Mouse (Mus musculus): ENCODE results near the gene Slit1.
A peak's percentile ranks its signal among the peaks of the same experiment; 100 is the strongest.

Gene Slit1

DNA sequence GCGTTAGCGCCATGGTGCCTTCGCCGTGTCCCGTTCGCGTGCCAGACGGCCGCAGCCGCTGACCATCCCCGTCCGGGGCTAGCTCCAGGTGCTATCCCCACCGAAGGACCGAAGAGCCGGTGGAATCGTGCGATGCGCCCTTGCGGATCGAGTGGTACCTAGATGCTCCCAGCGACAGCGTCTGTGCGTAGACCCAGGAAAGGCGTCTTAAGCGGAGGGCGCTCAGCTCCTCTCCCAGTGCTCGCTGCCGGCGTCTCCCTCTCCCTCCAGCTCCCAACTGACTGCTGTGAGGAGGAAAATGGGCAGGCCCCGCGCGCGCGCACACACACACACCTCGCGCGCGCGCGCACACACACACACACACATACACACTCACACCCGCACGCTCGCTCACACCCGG lies at the start of gene Slit1:
Gene Slit1 (minus strand): TSS at position 270 of the 400 bp plus-strand sequence.
- DNase-seq (ENCODE audit: low spot score in 2 of 2), result peak in 1 of 2 experiments; percentile 30

GRCm38 (mm10) chr19:41792934-41793486 lies 49.5 kb upstream of the Slit1 start:
- DNase-seq (ENCODE audit: low spot score in 2 of 2), result no peak

GRCm38 (mm10) chr19:41791384-41791783 lies 47.9 kb upstream of the Slit1 start:
- no peak for DNase-seq (ENCODE audit: low spot score in 2 of 2)

- DNase-seq (ENCODE audit: low spot score in 2 of 2), result no peak
These were observed 45.9 kb upstream of the Slit1 start for GRCm38 (mm10) chr19:41789110-41789961.

DNA sequence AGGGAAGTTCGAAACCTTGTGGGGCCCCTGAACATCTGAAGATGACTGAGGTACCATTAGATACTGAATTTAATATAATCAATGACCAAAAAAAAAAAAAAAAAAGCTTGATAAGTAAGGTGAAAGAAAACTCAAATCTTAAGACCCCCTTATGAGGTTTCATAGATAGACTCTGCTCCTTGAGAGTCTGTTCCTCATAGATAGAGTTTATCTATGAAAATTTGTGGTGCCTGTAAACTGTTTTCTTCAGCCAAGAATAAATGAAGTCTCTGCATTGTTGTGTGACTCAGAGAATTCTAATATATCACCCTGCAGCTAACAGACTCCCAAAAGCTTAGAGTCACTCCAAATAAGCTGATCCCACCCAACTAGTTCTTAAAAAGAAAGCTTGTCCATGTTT lies 43.4 kb upstream of the Slit1 start:
- DNase-seq (ENCODE audit: low spot score in 2 of 2), result no peak

DNA sequence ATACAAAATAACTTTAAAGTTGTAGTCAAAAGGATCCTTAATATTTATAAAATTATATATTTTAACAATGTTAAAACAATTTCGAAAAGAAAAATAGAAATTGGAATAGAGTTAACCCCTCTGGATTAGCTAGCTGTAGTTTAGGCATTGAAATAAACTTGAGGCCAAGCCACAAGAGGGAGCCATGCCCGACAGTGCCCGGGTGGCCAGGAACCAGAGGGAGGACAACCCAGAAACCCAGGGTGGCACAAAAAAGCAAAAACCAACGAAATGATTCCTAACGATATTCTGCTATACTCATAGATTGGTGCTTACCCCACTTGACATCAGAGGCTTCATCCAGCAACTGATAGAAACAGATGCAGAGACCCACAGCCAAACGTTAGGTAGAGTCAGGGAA lies 34.0 kb upstream of the Slit1 start:
- DNase-seq (ENCODE audit: low spot score in 2 of 2), result no peak

GRCm38 (mm10) chr19:41768711-41769110 lies 25.2 kb upstream of the Slit1 start:
- DNase-seq (ENCODE audit: low spot score in 2 of 2), result no peak

GRCm38 (mm10) chr19:41766628-41767027 lies 23.2 kb upstream of the Slit1 start:
- no peak for DNase-seq (ENCODE audit: low spot score in 2 of 2)

DNA sequence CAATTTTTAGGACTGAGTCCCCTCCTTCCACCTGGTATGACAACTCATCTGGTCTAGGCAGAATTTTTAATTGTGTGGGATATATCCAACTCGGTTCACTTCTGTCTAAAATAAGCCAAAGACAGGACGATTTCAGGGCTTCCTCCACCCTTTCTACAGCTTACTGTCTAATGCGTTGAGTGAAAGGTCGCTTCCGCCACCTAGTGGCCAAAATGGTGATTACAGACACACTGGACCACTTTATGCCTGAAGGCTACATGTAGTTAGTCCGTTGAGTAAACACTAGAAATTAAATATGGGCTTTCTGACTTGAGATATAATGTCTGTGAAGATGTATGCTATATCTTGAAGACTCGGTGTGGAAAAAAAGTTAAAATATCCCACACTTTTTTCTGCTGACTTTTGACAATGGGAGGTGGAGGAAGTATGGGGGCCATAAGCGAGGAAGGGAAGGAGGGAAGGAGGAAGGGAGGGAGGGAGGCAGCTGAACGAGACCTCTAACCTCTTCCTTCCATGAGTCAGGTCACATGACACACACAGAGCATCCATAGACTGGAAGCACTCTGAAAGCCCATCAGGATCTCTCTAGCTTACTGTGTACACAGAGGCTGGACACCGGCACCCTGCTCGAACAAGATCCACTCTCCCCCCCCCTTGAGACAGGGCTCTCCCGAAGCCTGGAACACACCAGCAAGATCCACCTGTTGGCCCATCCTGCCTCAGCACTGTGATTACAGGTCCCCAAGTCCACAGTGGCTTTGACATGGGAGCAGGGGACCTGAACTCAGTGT lies 20.6 kb upstream of the Slit1 start:
- DNase-seq (ENCODE audit: low spot score in 2 of 2), result peak; percentile 92 to 95

DNA sequence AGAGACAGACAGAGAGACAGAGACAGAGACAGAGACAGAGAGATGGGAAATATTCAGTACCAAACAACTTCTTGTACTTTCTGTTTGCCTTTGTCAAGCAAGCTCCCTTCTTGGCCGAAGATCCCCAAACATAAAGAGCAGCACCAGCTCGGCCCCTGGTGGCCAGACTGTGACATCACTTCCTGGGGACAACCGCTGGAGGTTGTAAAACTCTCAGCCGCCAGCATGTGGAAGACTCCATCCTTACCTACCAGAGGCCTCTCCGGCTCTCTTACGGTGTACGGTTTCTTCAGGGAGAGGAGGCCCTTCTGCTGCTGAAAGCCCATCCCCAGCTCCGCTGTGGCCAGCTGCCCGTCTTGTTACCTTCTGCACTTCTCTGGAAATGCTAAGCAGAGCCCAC lies 18.1 kb upstream of the Slit1 start:
- peak in 1 of 2 experiments; percentile 34 for DNase-seq (ENCODE audit: low spot score in 2 of 2)

- DNase-seq (ENCODE audit: low spot score in 2 of 2), result no peak
These were observed 16.3 kb upstream of the Slit1 start for GRCm38 (mm10) chr19:41759765-41760164.

DNA sequence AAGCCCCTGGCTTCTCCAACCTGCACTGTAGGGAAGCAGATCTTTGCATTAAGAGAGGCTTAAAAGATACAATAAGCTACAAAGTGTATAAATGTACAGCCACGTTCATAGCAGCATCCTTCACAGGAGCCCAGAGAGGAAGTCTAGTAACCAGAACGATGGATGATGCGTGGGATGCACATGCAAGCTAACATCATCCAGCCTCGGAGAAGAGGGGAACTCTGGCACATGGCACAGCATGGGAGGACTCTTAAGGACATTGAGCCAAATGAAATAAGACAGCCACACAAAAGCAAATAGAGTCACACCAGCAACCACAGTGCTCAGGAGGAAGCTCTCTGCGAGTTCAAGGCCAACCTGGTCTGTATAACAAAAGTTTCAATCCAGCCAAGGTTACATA lies 15.8 kb upstream of the Slit1 start:
- no peak for DNase-seq (ENCODE audit: low spot score in 2 of 2)

GRCm38 (mm10) chr19:41754760-41755159 lies 11.3 kb upstream of the Slit1 start:
- DNase-seq (ENCODE audit: low spot score in 2 of 2), result no peak

DNA sequence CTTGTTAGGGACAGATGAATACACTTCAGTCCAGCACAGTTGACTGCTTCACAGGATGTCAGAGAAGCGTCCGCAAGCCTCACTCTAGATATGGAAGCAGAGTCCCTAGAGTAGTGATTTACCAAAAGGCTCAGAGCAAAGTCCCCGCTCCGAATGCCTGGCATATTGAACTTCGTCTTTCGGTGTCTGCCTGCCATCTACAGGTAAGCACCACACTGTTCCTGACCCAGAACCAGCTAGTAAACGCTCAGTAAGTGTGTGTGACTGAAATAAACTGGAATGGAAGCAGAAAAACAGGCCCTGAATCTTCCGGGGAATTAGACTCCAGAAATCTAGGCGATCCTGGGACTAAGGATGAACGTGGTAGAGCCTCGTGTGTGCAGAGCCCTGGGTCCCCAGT lies 8.4 kb upstream of the Slit1 start:
- no peak for DNase-seq (ENCODE audit: low spot score in 2 of 2)

- no peak for DNase-seq (ENCODE audit: low spot score in 2 of 2)
These were observed 4.0 kb upstream of the Slit1 start for GRCm38 (mm10) chr19:41747436-41747835.

DNA sequence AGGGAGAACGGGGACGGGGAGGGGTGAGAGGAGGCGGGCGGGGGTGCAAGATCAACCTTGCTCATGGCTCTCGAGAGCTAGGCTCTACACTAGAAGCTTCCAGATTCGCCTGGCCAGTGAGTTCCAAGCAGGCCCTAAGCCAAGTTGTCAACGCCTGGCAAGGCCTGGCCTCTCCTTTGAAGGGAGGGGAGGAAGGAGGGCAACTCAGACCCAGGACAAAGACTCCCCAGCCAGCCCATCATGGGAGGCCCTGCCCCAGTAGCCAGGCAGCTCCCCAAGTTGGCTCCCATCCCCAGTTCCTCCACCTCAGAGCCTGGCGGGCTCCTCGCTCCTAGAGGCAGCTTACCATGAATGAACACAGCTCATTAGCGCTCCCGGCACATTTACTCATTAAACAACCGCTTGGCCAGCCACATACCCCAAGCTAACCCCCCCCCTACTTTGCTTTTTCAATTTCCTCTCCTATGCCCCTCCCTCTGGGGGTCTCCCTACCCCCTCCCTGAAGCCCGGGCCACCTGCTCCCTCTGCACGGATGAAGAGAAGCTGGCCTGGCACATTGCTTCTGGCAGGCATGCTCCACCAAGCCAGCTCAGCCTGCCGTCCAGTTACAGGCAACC lies 2.6 kb upstream of the Slit1 start:
- DNase-seq (ENCODE audit: low spot score in 2 of 2), result peak; percentile 55 to 80

DNA sequence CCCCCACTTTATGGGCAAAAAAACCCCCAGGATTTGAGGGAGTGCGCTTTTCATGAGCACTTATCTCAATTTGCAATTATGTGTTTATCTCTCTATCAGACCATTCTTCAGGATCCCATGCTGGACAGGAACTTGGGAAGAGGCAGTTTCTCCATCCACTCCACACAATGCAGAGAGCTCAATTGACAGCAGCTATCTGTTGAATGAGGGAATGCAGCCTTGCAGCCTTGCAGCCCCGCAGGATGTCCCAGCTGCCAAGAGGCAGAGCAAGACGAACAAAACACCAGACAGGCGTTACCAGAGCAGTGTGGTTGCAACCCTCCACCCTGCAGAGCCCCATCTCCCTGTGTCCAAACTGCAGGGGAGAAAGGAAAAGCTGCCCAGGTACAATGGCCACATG lies 4.6 kb downstream of the Slit1 start:
- DNase-seq (ENCODE audit: low spot score in 2 of 2), result no peak

DNA sequence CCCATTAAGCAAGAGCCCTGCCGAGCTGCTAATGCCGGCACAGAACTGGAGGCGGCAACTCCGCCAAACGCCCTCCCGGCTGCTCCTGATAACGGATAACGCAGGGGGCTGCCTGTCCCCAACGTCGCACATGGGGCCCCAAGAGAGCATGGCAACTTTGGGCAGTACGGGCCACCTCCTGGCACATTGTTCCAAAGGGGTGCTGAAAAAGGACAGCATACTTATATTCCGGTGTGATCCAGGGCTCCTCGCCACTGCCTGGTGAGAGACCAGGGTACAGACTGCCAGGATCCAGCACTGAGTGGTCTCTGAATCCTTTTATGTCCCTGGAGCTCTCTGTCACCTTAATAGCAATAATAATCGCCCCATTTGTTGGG lies 5.0 kb downstream of the Slit1 start:
- no peak for DNase-seq (ENCODE audit: low spot score in 2 of 2)

DNA sequence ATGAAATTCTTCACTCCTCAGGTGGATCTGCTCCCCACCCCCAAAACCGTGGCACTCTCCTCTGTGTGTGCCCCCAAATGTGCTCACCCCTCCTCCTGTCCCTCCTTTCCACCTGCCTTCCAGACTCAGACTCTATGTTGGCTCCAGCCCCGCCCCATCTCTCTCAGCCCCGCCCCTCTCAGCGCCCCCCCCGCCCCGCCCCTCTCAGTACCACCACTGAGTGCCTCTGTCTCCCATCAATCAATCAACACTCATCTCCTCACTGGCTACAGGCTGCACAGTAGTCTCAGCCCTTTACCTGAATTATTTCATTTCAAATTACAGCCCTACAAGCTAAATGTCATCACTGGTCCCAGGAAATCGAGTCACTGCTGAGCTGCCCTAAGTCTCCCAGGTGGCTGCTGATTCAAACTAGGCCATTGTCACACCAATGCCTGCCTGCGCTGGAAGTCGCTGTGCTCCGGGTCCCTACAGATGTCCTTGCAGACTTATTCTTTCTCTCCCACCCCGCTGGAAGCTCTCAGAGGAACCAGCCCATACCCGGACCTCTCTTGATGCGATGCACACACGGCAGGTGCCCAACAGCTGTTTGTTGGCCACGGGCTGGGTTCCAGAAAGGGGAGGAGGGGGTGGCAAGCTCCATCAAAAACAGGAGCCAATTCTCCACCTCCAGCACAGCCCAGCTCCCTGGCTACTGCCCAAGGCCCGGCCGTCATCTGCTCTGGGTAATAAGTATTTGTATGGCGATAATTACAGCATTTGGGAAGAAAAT lies 5.6 kb downstream of the Slit1 start:
- DNase-seq (ENCODE audit: low spot score in 2 of 2), result peak; percentile 53 to 86

- DNase-seq (ENCODE audit: low spot score in 2 of 2), result no peak
These were observed 8.8 kb downstream of the Slit1 start for GRCm38 (mm10) chr19:41734685-41735084.

- no peak for DNase-seq (ENCODE audit: low spot score in 2 of 2)
These were observed 18.0 kb downstream of the Slit1 start for GRCm38 (mm10) chr19:41725491-41725890.

Data from cerebellum, postnatal 4 days (tissue).